Mouse (Mus musculus) testis, adult 2 months (tissue): Measurements from ENCODE around the gene Sprr3. TPM values are rescaled to one million over a fixed set of nuclear protein-coding genes. Genes with fewer than 3 reads are reported as not detected.
"Not testable (repeated sequence)": the region's sequence is repeated elsewhere in the genome, so short reads cannot be mapped to it uniquely, and the experiment has no call there.

Experiments
- H3K27ac ChIP-seq: fragments of 200-500 bp; 2 replicates; pipeline ENCODE4 v1.5.1; 2012; ENCODE audit warnings: low read depth, low read length; ENCODE audit not compliant: control insufficient read depth, insufficient read depth
- H3K27me3 ChIP-seq: fragments of 200-500 bp; 2 replicates; pipeline ENCODE4 v1.6.1; 2012; ENCODE audit warnings: mild to moderate bottlenecking, low read length, moderate library complexity; ENCODE audit not compliant: control insufficient read depth, insufficient read depth
- H3K36me3 ChIP-seq: fragments of 200-500 bp; 2 replicates; pipeline ENCODE4 v1.6.1; 2012; ENCODE audit warnings: mild to moderate bottlenecking, low read length; ENCODE audit not compliant: control insufficient read depth, insufficient read depth
- H3K4me1 ChIP-seq: fragments of 200-500 bp; 2 replicates; pipeline ENCODE4 v1.6.1; 2012; ENCODE audit warnings: low read length; ENCODE audit not compliant: control insufficient read depth, insufficient read depth
- H3K4me3 ChIP-seq: fragments of 200-500 bp; 2 replicates; pipeline ENCODE4 v1.5.1; 2012; ENCODE audit warnings: low read depth, mild to moderate bottlenecking, low read length, moderate library complexity, mixed read lengths; ENCODE audit not compliant: control insufficient read depth
- CTCF ChIP-seq: fragments of 200-500 bp; IDR thresholded peaks from 2 replicates; pipeline ENCODE4 v1.5.1; 2012; ENCODE audit warnings: low read depth, mild to moderate bottlenecking, inconsistent platforms, low read length, moderate library complexity; ENCODE audit not compliant: control insufficient read depth, insufficient read depth, insufficient replicate concordance
- POLR2A ChIP-seq: fragments of 200-500 bp; IDR thresholded peaks from 2 replicates; pipeline ENCODE4 v1.6.1; 2012; ENCODE audit warnings: low read depth, mild to moderate bottlenecking, inconsistent platforms, low read length, moderate library complexity; ENCODE audit not compliant: control insufficient read depth
- polyA plus RNA-seq: library from polyadenylated mRNA; depleted of rRNA; stranded (reverse); fragments of >200 nt; gene quantifications from 2 replicates; pipeline ENCODE4 v1.2.3, GENCODE M21; 2012; rRNA removed

The Sprr3 gene
- polyA plus RNA-seq = not detected in 2 replicates

GRCm38 (mm10) chr3:92458620-92459019 lies at the start of gene Sprr3:
TSS of gene Sprr3 (minus strand) at chr3:92458720.
- H3K27me3 ChIP-seq = no peaks in the 10 kb centered on the region
- H3K27ac ChIP-seq = no peak within 1 kb of the TSS
- no peaks in the 10 kb centered on the region for H3K4me1 ChIP-seq
- TF ChIP-seq POLR2A (no peak), CTCF (no peak)
- H3K36me3 ChIP-seq = no peaks in the 10 kb centered on the region
- no peak within 1 kb of the TSS for H3K4me3 ChIP-seq

GRCm38 (mm10) chr3:92508185-92508584 lies 49.7 kb upstream of the Sprr3 start:
- TF ChIP-seq POLR2A = no peak
- TF ChIP-seq CTCF = no peak
- H3K27ac ChIP-seq = no peak overlapping the region
- H3K4me1 ChIP-seq = no peaks in the 10 kb centered on the region
- H3K36me3 ChIP-seq = no peaks in the 10 kb centered on the region
- H3K27me3 ChIP-seq = no peaks in the 10 kb centered on the region
- no peak overlapping the region for H3K4me3 ChIP-seq

GRCm38 (mm10) chr3:92503528-92503927 lies 45.0 kb upstream of the Sprr3 start:
- H3K4me1 ChIP-seq = no peaks in the 10 kb centered on the region
- no peak for TF ChIP-seq CTCF
- no peak for TF ChIP-seq POLR2A
- no peak overlapping the region for H3K4me3 ChIP-seq
- no peaks in the 10 kb centered on the region for H3K36me3 ChIP-seq
- no peak overlapping the region for H3K27ac ChIP-seq
- H3K27me3 ChIP-seq = no peaks in the 10 kb centered on the region

GRCm38 (mm10) chr3:92500393-92500792 lies 41.9 kb upstream of the Sprr3 start, which contains the start of gene Sprr4:
TSS of gene Sprr4 (minus strand) at chr3:92500493.
- TF ChIP-seq POLR2A (no peak), CTCF (no peak)
- Histone ChIP-seq H3K4me1 (no peaks in the 10 kb centered on the region), H3K27me3 (no peaks in the 10 kb centered on the region), H3K36me3 (no peaks in the 10 kb centered on the region), H3K27ac (no peak within 1 kb of the TSS), H3K4me3 (no peak within 1 kb of the TSS)

- H3K36me3 ChIP-seq, H3K4me1 ChIP-seq, H3K27ac ChIP-seq, H3K4me3 ChIP-seq, H3K27me3 ChIP-seq: not testable (repeated sequence)
These were observed 31.7 kb upstream of the Sprr3 start for GRCm38 (mm10) chr3:92490262-92490661.

GRCm38 (mm10) chr3:92486307-92486706 lies 27.8 kb upstream of the Sprr3 start:
- TF ChIP-seq POLR2A (no peak), CTCF (no peak)
- H3K4me3 ChIP-seq = no peak overlapping the region
- H3K36me3 ChIP-seq = no peaks in the 10 kb centered on the region
- no peaks in the 10 kb centered on the region for H3K4me1 ChIP-seq
- no peaks in the 10 kb centered on the region for H3K27me3 ChIP-seq
- H3K27ac ChIP-seq = no peak overlapping the region

GRCm38 (mm10) chr3:92485863-92486262 lies 27.3 kb upstream of the Sprr3 start, which contains the start of gene Sprr1a:
TSS of gene Sprr1a (minus strand) at chr3:92485895.
- H3K27ac ChIP-seq = no peak within 1 kb of the TSS
- no peaks in the 10 kb centered on the region for H3K4me1 ChIP-seq
- H3K27me3 ChIP-seq = no peaks in the 10 kb centered on the region
- no peaks in the 10 kb centered on the region for H3K36me3 ChIP-seq
- H3K4me3 ChIP-seq = no peak within 1 kb of the TSS
- no peak for TF ChIP-seq CTCF
- no peak for TF ChIP-seq POLR2A

- not testable (repeated sequence) for H3K27ac ChIP-seq, H3K27me3 ChIP-seq, H3K4me3 ChIP-seq, H3K36me3 ChIP-seq, H3K4me1 ChIP-seq
These were observed 22.7 kb upstream of the Sprr3 start for GRCm38 (mm10) chr3:92481249-92481648.
